Mouse (Mus musculus) limb, embryonic 14.5 days (tissue): Measurements from ENCODE around the gene Mus81. TPM values are rescaled to one million over a fixed set of nuclear protein-coding genes. Genes with fewer than 3 reads are reported as not detected.

Experiments used
- ATAC-seq: fragments of 200-750 bp; cut with Nextera tagmentation; 2 replicates; pipeline ENCODE4 v1.8.0; 2017; ENCODE audit warnings: low read depth, moderate number of reproducible peaks, moderate TSS enrichment; ENCODE audit not compliant: low FRiP score
- DNase-seq: peaks from one replicate; pipeline ENCODE4 v3.0.0-alpha.2; 2015; ENCODE audit warnings: low spot score
- H3K27ac ChIP-seq: fragments of 300-500 bp; sonication (generic); replicated peaks from 2 replicates; pipeline ENCODE4 v1.5.1; 2014; ENCODE audit warnings: low read depth, mild to moderate bottlenecking, low read length, moderate library complexity, mixed read lengths
- H3K27me3 ChIP-seq: fragments of 300-500 bp; sonication (generic); 2 replicates; pipeline ENCODE4 v1.6.1; 2014; ENCODE audit warnings: low read length, mixed read lengths; ENCODE audit not compliant: control insufficient read depth, insufficient read depth
- H3K36me3 ChIP-seq: fragments of 300-500 bp; sonication (generic); 2 replicates; pipeline ENCODE4 v1.6.1; 2014; ENCODE audit warnings: mild to moderate bottlenecking, low read length, moderate library complexity, mixed read lengths; ENCODE audit not compliant: control insufficient read depth, insufficient read depth
- H3K4me1 ChIP-seq: fragments of 300-500 bp; sonication (generic); 2 replicates; pipeline ENCODE4 v1.6.1; 2014; ENCODE audit warnings: antibody characterized with exemption, low read length, mixed read lengths; ENCODE audit not compliant: control insufficient read depth, insufficient read depth
- H3K4me2 ChIP-seq: fragments of 300-500 bp; sonication (generic); replicated peaks from 2 replicates; pipeline ENCODE4 v1.6.1; 2014; ENCODE audit warnings: low read depth, mild to moderate bottlenecking, low read length, moderate library complexity; ENCODE audit not compliant: severe bottlenecking
- H3K4me3 ChIP-seq: fragments of 300-500 bp; sonication (generic); replicated peaks from 2 replicates; pipeline ENCODE4 v1.5.1; 2014; ENCODE audit warnings: low read length
- H3K9ac ChIP-seq: fragments of 300-500 bp; sonication (generic); 2 replicates; pipeline ENCODE4 v1.6.1; 2014; ENCODE audit warnings: mild to moderate bottlenecking, low read depth, low read length, moderate library complexity; ENCODE audit not compliant: severe bottlenecking
- H3K9me3 ChIP-seq: fragments of 300-500 bp; sonication (generic); 2 replicates; pipeline ENCODE4 v1.6.1; 2016; ENCODE audit warnings: low read length; ENCODE audit not compliant: control insufficient read depth
- POLR2A ChIP-seq: fragments of 200-500 bp; IDR thresholded peaks from 2 replicates; pipeline ENCODE4 v1.8.0; 2012; ENCODE audit warnings: inconsistent platforms, mild to moderate bottlenecking, moderate library complexity, borderline replicate concordance; ENCODE audit not compliant: insufficient read depth, insufficient read length; ENCODE audit errors: extremely low read depth
- WGBS: fragments of 180-500 bp; shearing (Covaris S2); extraction: QIAGEN DNeasy Blood & Tissue Kit; methylation state at CpG from one replicate; pipeline ENCODE4 v1.1.7; 2014; 5-methylcytosine and 5-hydroxymethylcytosine counted together
- polyA plus RNA-seq, 2 experiments: library from polyadenylated mRNA; depleted of rRNA in 1 of 2; stranded (reverse) in 1 of 2; unstranded in 1 of 2; fragments of >200 nt; fragmentation: Nextera tagmentation in 1 of 2; extraction: Ambion mirVana in 1 of 2; gene quantifications; 2 replicates each; pipeline versions ENCODE4 v1.2.1 to v1.2.3; 2012 to 2014

The Mus81 gene
- polyA plus RNA-seq, 2 experiments = 33.9 to 40.8 TPM

DNA sequence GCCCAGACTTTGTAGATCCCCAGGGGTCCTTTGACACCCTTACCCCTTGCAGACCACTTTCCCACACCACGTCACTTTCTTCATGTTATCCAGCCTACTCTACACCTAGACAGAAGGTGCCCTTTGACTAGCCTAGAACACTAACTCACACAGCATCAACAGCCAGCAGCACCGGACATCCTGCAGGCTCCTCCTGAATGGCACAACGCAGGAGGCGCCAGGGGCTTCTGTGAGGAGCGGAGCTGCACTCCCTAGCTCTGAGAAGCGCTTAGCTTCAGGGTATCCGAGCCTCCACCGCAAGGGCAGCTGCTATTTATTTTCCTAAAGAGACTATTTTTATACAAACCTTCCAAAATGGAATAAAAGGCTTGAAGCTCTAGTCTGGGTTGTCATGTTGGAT is 32.6 kb downstream of the Mus81 start:
- no peak overlapping the region for H3K27ac ChIP-seq
- H3K9ac ChIP-seq = no peak overlapping the region
- no peaks in the 10 kb centered on the region for H3K27me3 ChIP-seq
- H3K4me2 ChIP-seq = peak overlapping the region; percentile 98
- DNase-seq (no peak), ATAC-seq (no peak)
- 72% methylated on average over 8 of the region's 8 CpGs for WGBS
- H3K4me3 ChIP-seq = peak overlapping the region; percentile 62
- no peak for TF ChIP-seq POLR2A
- peaks cover 19% of the 10 kb centered on the region for H3K4me1 ChIP-seq
- peaks cover 10% of the 10 kb centered on the region for H3K36me3 ChIP-seq
- H3K9me3 ChIP-seq = no peaks in the 10 kb centered on the region

DNA sequence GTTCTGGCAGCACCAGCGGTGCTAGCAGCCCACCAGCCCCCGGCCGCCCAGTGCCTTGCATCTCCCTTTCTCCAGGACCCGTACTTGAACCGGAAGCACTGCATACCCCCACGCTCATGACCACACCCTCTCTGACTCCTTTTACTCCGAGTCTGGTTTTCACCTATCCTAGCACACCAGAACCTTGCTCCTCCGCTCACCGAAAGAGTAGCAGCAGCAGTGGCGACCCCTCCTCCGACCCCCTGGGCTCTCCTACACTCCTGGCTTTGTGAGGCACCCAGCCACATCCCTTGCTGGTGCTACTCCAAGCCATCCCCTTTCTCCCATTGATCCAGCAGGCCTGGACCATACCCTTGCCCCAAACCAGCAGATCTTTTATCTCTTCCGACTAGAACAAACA is 33.2 kb downstream of the Mus81 start:
- Histone ChIP-seq H3K4me2 (peak overlapping the region; percentile 98; the same call in 1 of the 2 replicates), H3K4me3 (0 out of 2 replicates have a peak overlapping the region, but pooled peaks have one; percentile 62)
- TF ChIP-seq POLR2A = no peak

DNA sequence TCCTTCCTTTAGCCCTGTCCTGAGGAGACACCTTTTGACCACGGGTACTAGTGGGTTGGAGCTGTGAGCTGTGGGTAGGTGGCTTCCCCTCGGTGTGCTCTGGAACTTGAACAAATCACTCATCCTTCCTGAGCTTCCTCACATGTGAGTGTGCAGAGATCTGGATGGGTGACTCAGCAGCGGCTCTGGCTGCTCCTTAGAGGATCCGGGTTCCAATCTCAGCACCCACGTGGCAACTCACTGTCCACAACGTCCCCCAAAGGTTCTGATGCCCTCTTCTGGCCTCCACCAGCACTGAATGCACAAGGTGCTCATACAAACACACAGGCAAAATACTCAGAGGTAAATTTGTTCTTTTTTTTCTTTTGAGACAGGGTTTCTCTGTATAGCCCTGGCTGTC is 36.4 kb downstream of the Mus81 start:
- H3K36me3 ChIP-seq = peaks cover 10% of the 10 kb centered on the region
- H3K4me1 ChIP-seq = peaks cover 18% of the 10 kb centered on the region
- 84% methylated on average over 6 of the region's 6 CpGs for WGBS
- H3K9ac ChIP-seq = no peak overlapping the region
- no peak overlapping the region for H3K4me2 ChIP-seq
- TF ChIP-seq POLR2A = no peak
- H3K4me3 ChIP-seq = no peak overlapping the region
- DNase-seq (no peak), ATAC-seq (no peak)
- no peak overlapping the region for H3K27ac ChIP-seq
- no peaks in the 10 kb centered on the region for H3K9me3 ChIP-seq
- peaks cover 30% of the 10 kb centered on the region for H3K27me3 ChIP-seq

More for the DNA sequence above, 33.2 kb downstream of the Mus81 start:
- Histone ChIP-seq H3K9me3 (no peaks in the 10 kb centered on the region), H3K9ac (0 out of 2 replicates have a peak overlapping the region, but pooled peaks have one; percentile 12), H3K27me3 (no peaks in the 10 kb centered on the region), H3K4me1 (peaks cover 17% of the 10 kb centered on the region), H3K27ac (no peak overlapping the region), H3K36me3 (peaks cover 10% of the 10 kb centered on the region)
- ATAC-seq (no peak), DNase-seq (no peak)
- 83% methylated on average over 12 of the region's 12 CpGs for WGBS

DNA sequence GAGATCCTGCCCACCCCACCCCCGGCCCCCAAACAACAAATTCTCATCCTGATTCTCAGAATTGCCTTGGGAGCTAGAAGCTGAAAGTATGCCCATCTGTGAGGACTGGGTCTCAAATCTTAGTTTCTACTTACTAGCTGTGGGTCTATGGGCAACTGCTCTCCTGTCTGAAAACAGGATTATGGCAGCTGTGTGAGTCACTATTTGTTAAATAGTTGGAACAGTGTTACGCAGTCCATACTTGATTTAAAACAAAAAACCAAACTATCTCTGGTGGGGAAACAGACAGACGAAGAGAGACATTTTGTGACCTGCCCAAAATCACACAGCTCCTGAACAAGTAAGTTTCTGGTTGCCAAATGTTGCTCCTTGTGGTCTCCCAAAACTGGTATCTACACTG is 38.5 kb downstream of the Mus81 start:
- H3K9ac ChIP-seq = no peak overlapping the region
- no peak for TF ChIP-seq POLR2A
- H3K9me3 ChIP-seq = no peaks in the 10 kb centered on the region
- no peak overlapping the region for H3K27ac ChIP-seq
- ATAC-seq (no peak), DNase-seq (no peak)
- H3K4me3 ChIP-seq = no peak overlapping the region
- H3K4me2 ChIP-seq = no peak overlapping the region
- WGBS = 85% methylated on average over 3 of the region's 3 CpGs
- H3K4me1 ChIP-seq = peaks cover 9% of the 10 kb centered on the region
- H3K27me3 ChIP-seq = peaks cover 40% of the 10 kb centered on the region
- peaks cover 10% of the 10 kb centered on the region for H3K36me3 ChIP-seq

- no peak for ATAC-seq
- H3K27me3 ChIP-seq = peaks cover 40% of the 10 kb centered on the region
- peaks cover 9% of the 10 kb centered on the region for H3K4me1 ChIP-seq
- no peaks in the 10 kb centered on the region for H3K9me3 ChIP-seq
- peak overlapping the region; percentile 94 for H3K4me2 ChIP-seq
- H3K27ac ChIP-seq = no peak overlapping the region
- peaks cover under 1% of the 10 kb centered on the region; the same call in 1 of the 2 replicates for H3K36me3 ChIP-seq
- TF ChIP-seq POLR2A = no peak
- 0 out of 2 replicates have a peak overlapping the region, but pooled peaks have one; percentile 45 for H3K9ac ChIP-seq
- WGBS = 6% methylated on average over 31 of the region's 36 CpGs
- H3K4me3 ChIP-seq = peak overlapping the region; percentile 51
- no peak for DNase-seq
Observed at GRCm38 (mm10) chr19:5448354-5449150, 39.6 kb downstream of the Mus81 start.
